Mouse (Mus musculus): Measurements from ENCODE around the gene Egfl6. TPM values are rescaled to one million over a fixed set of nuclear protein-coding genes. Genes with fewer than 3 reads are reported as not detected.
A peak's percentile ranks its signal among the peaks of the same experiment; 100 is the strongest.

Egfl6 gene
- 2.8 and 3.2 TPM in 2 replicates for polyA plus RNA-seq (2012; rRNA removed)

GRCm38 (mm10) chrX:166584947-166585824 lies at the start of gene Egfl6:
TSS of gene Egfl6 (minus strand) at chrX:166585720.
- peak; percentile 22 for DNase-seq (ENCODE audit: low spot score)

- no peak for DNase-seq (ENCODE audit: low spot score)
Measured at GRCm38 (mm10) chrX:166626866-166627570, 41.5 kb upstream of the Egfl6 start.

- DNase-seq (ENCODE audit: low spot score), result no peak
Measured at GRCm38 (mm10) chrX:166626174-166626573, 40.7 kb upstream of the Egfl6 start.

- no peak for DNase-seq (ENCODE audit: low spot score)
Measured at GRCm38 (mm10) chrX:166623176-166623575, 37.7 kb upstream of the Egfl6 start.

GRCm38 (mm10) chrX:166621560-166622301 lies 36.2 kb upstream of the Egfl6 start:
- DNase-seq (ENCODE audit: low spot score), result no peak

GRCm38 (mm10) chrX:166620900-166621299 lies 35.4 kb upstream of the Egfl6 start:
- DNase-seq (ENCODE audit: low spot score), result no peak

- DNase-seq (ENCODE audit: low spot score), result no peak
Measured at GRCm38 (mm10) chrX:166619084-166619483, 33.6 kb upstream of the Egfl6 start.

GRCm38 (mm10) chrX:166615191-166615590 lies 29.7 kb upstream of the Egfl6 start:
- DNase-seq (ENCODE audit: low spot score), result no peak

GRCm38 (mm10) chrX:166576111-166576510 lies 9.4 kb downstream of the Egfl6 start:
- DNase-seq (ENCODE audit: low spot score), result no peak

- no peak for DNase-seq (ENCODE audit: low spot score)
Measured at GRCm38 (mm10) chrX:166565983-166566382, 19.5 kb downstream of the Egfl6 start.

- no peak for DNase-seq (ENCODE audit: low spot score)
Measured at GRCm38 (mm10) chrX:166565401-166565800, 20.1 kb downstream of the Egfl6 start.

- no peak for DNase-seq (ENCODE audit: low spot score)
Measured at GRCm38 (mm10) chrX:166564900-166565299, 20.6 kb downstream of the Egfl6 start.

GRCm38 (mm10) chrX:166559333-166559732 lies 26.2 kb downstream of the Egfl6 start:
- no peak for DNase-seq (ENCODE audit: low spot score)

GRCm38 (mm10) chrX:166552355-166552754 lies 33.2 kb downstream of the Egfl6 start:
- DNase-seq (ENCODE audit: low spot score), result no peak

- no peak for DNase-seq (ENCODE audit: low spot score)
Measured at GRCm38 (mm10) chrX:166546495-166546894, 39.0 kb downstream of the Egfl6 start.

GRCm38 (mm10) chrX:166535138-166535537 lies 50.4 kb downstream of the Egfl6 start:
- DNase-seq (ENCODE audit: low spot score), result no peak

GRCm38 (mm10) chrX:166533432-166533831 lies 52.1 kb downstream of the Egfl6 start:
- DNase-seq (ENCODE audit: low spot score), result no peak

GRCm38 (mm10) chrX:166531671-166532070 lies 53.8 kb downstream of the Egfl6 start:
- DNase-seq (ENCODE audit: low spot score), result no peak

GRCm38 (mm10) chrX:166528126-166528525 lies 57.4 kb downstream of the Egfl6 start:
- DNase-seq (ENCODE audit: low spot score), result no peak

- DNase-seq (ENCODE audit: low spot score), result no peak
Measured at GRCm38 (mm10) chrX:166525637-166526315, 59.7 kb downstream of the Egfl6 start.

GRCm38 (mm10) chrX:166520782-166521181 lies 64.7 kb downstream of the Egfl6 start:
- DNase-seq (ENCODE audit: low spot score), result no peak

- DNase-seq (ENCODE audit: low spot score), result no peak
Measured at GRCm38 (mm10) chrX:166518345-166518744, 67.2 kb downstream of the Egfl6 start, which contains the start of gene Tceanc. TSS of gene Tceanc (minus strand) at chrX:166518567.

All from urinary bladder, adult 2 months (tissue).